Mouse (Mus musculus) spleen, postnatal 10 days (tissue): ENCODE measurements at regions not wholly inside any gene's neighbourhood (a gene's known extent, or its start where the extent isn't known, plus 50 kb on each side); places are given as distances from the start of the nearest gene placed in this dataset.

Experiments used
- DNase-seq, 2 experiments: peaks; one replicate each; pipeline ENCODE4 v3.0.0; 2021 to 2022; ENCODE audit warnings: low spot score in 2 of 2

GRCm38 (mm10) chr6:140368354-140369069, 55.3 kb upstream of the Plekha5 start:
- no peak for DNase-seq

GRCm38 (mm10) chr6:140367303-140367702, 56.6 kb upstream of the Plekha5 start:
- DNase-seq = no peak

- no peak for DNase-seq
Measured at GRCm38 (mm10) chr6:140366791-140367190, 57.1 kb upstream of the Plekha5 start.

GRCm38 (mm10) chr6:140360996-140361395, 62.9 kb upstream of the Plekha5 start:
- no peak for DNase-seq

- DNase-seq = no peak
Measured at GRCm38 (mm10) chr6:140357901-140358300, 66.0 kb upstream of the Plekha5 start.

GRCm38 (mm10) chr6:140357300-140357699, 66.6 kb upstream of the Plekha5 start:
- DNase-seq = no peak

GRCm38 (mm10) chr6:140354082-140354481, 69.8 kb upstream of the Plekha5 start:
- no peak for DNase-seq

GRCm38 (mm10) chr6:140353610-140354009, 70.2 kb upstream of the Plekha5 start:
- DNase-seq = no peak

GRCm38 (mm10) chr6:140351365-140352095, 72.3 kb upstream of the Plekha5 start:
- no peak for DNase-seq

GRCm38 (mm10) chr6:140348578-140348977, 75.3 kb upstream of the Plekha5 start:
- DNase-seq = no peak

- no peak for DNase-seq
Measured at GRCm38 (mm10) chr6:140346929-140347328, 76.9 kb upstream of the Plekha5 start.

- DNase-seq = no peak
Measured at GRCm38 (mm10) chr6:140343638-140344037, 80.2 kb upstream of the Plekha5 start.

GRCm38 (mm10) chr6:140342881-140343280, 81.0 kb upstream of the Plekha5 start:
- DNase-seq = no peak

- DNase-seq = no peak
Measured at GRCm38 (mm10) chr6:140339731-140340130, 84.1 kb upstream of the Plekha5 start.

GRCm38 (mm10) chr6:140337897-140338749, 85.7 kb upstream of the Plekha5 start:
- no peak for DNase-seq

GRCm38 (mm10) chr6:140337083-140337491, 86.8 kb upstream of the Plekha5 start:
- no peak for DNase-seq

GRCm38 (mm10) chr6:140336414-140336941, 87.4 kb upstream of the Plekha5 start:
- DNase-seq = no peak

GRCm38 (mm10) chr6:140333397-140333796, 90.5 kb upstream of the Plekha5 start:
- DNase-seq = no peak

GRCm38 (mm10) chr6:140308641-140309040, 115.2 kb upstream of the Plekha5 start:
- DNase-seq = no peak

- DNase-seq = no peak
Measured at GRCm38 (mm10) chr6:140306811-140307558, 116.9 kb upstream of the Plekha5 start.

GRCm38 (mm10) chr6:140304105-140304504, 119.7 kb upstream of the Plekha5 start:
- DNase-seq = no peak
